Mouse (Mus musculus) intestine, embryonic 16.5 days (tissue): ENCODE results near the gene Baiap2l2. TPM values are rescaled to one million over a fixed set of nuclear protein-coding genes. Genes with fewer than 3 reads are reported as not detected.
A peak's percentile ranks its signal among the peaks of the same experiment; 100 is the strongest.

Experiments
- ATAC-seq: fragments of 200-750 bp; cut with Nextera tagmentation; 2 replicates; pipeline ENCODE4 v1.8.0; 2017; ENCODE audit warnings: moderate TSS enrichment, moderate library complexity
- H3K27ac ChIP-seq: fragments of 300-500 bp; sonication (generic); 2 replicates; pipeline ENCODE4 v1.5.1; 2014; ENCODE audit warnings: mild to moderate bottlenecking, low read length
- H3K27me3 ChIP-seq: fragments of 300-500 bp; sonication (generic); replicated peaks from 2 replicates; pipeline ENCODE4 v1.6.1; 2014; ENCODE audit warnings: low read length, control low read depth, mixed read lengths; ENCODE audit not compliant: control insufficient read depth, insufficient read depth
- H3K36me3 ChIP-seq: fragments of 300-500 bp; sonication (generic); 2 replicates; pipeline ENCODE4 v1.6.1; 2014; ENCODE audit warnings: low read length, control low read depth; ENCODE audit not compliant: control insufficient read depth, insufficient read depth
- H3K4me1 ChIP-seq: fragments of 300-500 bp; sonication (generic); 2 replicates; pipeline ENCODE4 v1.6.1; 2014; ENCODE audit warnings: low read length, control low read depth, mixed read lengths; ENCODE audit not compliant: control insufficient read depth, insufficient read depth
- H3K4me2 ChIP-seq: fragments of 300-500 bp; sonication (generic); 2 replicates; pipeline ENCODE4 v1.6.1; 2014; ENCODE audit warnings: low read depth, low read length, control low read depth
- H3K4me3 ChIP-seq: fragments of 300-500 bp; sonication (generic); 2 replicates; pipeline ENCODE4 v1.5.1; 2014; ENCODE audit warnings: mild to moderate bottlenecking, low read length
- H3K9ac ChIP-seq: fragments of 300-500 bp; sonication (generic); 2 replicates; pipeline ENCODE4 v1.6.1; 2014; ENCODE audit warnings: low read depth, low read length
- H3K9me3 ChIP-seq: fragments of 300-500 bp; sonication (generic); 2 replicates; pipeline ENCODE4 v1.6.1; 2016; ENCODE audit warnings: low read length, control low read depth; ENCODE audit not compliant: control insufficient read depth
- WGBS: fragments of 180-500 bp; shearing (Covaris S2); extraction: QIAGEN DNeasy Blood & Tissue Kit; methylation state at CpG from one replicate; pipeline ENCODE4 v1.1.7; 2014; 5-methylcytosine and 5-hydroxymethylcytosine counted together
- polyA plus RNA-seq: library from polyadenylated mRNA; unstranded; fragments of >200 nt; fragmentation: Nextera tagmentation; extraction: Ambion mirVana; gene quantifications from 2 replicates; pipeline ENCODE4 v1.2.1, GENCODE M21; 2015

The Baiap2l2 gene
- 13.6 and 17.9 TPM in 2 replicates for polyA plus RNA-seq

DNA sequence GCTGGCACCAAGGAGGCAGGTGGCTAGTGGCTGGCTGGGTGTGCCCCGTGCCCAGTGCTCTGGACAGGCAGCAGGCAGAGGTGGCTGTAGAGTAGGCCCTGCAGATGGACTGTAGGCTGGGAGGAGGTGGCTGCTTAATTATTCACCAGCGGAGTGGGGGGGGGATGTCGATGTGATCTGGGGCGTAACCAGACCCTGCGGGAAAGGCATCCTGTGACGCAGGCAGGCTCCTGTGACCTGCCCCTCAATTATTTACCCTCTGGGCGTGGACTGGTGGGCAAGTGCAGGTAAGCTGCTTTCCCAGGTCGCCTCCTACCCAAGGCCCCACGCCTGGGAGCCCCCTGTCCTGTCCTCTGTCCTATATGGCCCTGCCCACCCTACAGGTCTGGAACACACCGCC is at the start of gene Baiap2l2:
Gene Baiap2l2, minus strand, starts transcription at position 139 of the 400 bp plus-strand sequence.
- ATAC-seq: peak; percentile 59
- no peaks in the 10 kb centered on the region for H3K9me3 ChIP-seq
- H3K9ac ChIP-seq: peak within 1 kb of the TSS; percentile 72
- H3K4me3 ChIP-seq: peak within 1 kb of the TSS; percentile 49
- no peaks in the 10 kb centered on the region for H3K27me3 ChIP-seq
- H3K4me1 ChIP-seq: peaks cover 35% of the 10 kb centered on the region
- H3K27ac ChIP-seq: peak within 1 kb of the TSS; percentile 88
- 59% methylated on average over 10 of the region's 10 CpGs for WGBS
- peak within 1 kb of the TSS; percentile 56 for H3K4me2 ChIP-seq
- H3K36me3 ChIP-seq: no peaks in the 10 kb centered on the region

DNA sequence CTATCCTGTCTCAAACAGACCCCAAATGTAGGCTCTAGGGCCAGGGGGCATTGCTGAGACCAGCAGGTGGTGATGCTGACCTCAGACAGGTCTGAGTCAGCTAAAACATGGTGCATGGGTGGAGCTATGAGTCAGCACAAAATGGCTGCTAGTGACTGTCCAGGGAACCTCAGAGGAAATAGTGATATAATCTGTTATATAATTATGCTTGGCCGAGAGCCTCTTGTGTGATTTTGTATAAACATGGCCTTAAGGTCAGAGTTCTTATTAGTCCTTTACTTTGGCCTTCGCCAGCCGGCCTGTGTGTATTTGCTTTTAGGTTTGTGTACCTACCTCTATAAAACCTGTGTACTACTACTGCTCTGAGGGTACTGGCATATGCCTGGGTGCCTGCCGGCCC is 48.1 kb upstream of the Baiap2l2 start:
- H3K4me1 ChIP-seq: peaks cover 3% of the 10 kb centered on the region; the same call in 1 of the 2 replicates
- no peaks in the 10 kb centered on the region for H3K36me3 ChIP-seq
- no peak overlapping the region for H3K27ac ChIP-seq
- WGBS: 39% methylated on average over 4 of the region's 4 CpGs
- no peak overlapping the region for H3K9ac ChIP-seq
- peak; percentile 34; the same call in 1 of the 2 replicates for ATAC-seq
- no peak overlapping the region for H3K4me2 ChIP-seq
- H3K4me3 ChIP-seq: no peak overlapping the region
- no peaks in the 10 kb centered on the region for H3K9me3 ChIP-seq
- H3K27me3 ChIP-seq: no peaks in the 10 kb centered on the region

DNA sequence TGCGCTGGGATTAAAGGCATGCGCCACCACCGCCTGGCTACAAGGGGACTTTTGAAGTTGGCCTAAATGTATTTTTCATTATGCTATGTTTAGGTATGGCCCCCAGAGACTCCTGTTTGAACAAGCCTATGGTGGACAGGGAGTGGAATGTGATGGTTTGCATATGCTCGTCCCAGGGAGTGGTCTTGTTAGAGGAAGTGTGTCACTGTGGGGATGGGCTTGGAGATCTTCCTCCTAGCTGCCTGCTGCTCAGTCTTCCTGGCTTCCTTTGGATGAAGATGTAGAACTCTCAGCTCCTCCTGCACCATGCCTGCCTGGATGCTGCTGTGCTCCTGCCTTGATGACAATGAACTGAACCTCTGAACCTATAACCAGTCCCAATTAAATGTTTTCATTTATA is 45.2 kb upstream of the Baiap2l2 start:
- Histone ChIP-seq H3K4me2 (no peak overlapping the region), H3K9me3 (no peaks in the 10 kb centered on the region), H3K27ac (no peak overlapping the region), H3K36me3 (no peaks in the 10 kb centered on the region), H3K27me3 (no peaks in the 10 kb centered on the region), H3K4me1 (peaks cover 13% of the 10 kb centered on the region; the same call in 1 of the 2 replicates), H3K4me3 (no peak overlapping the region), H3K9ac (no peak overlapping the region)
- no peak for ATAC-seq
- WGBS: 51% methylated on average over 4 of the region's 4 CpGs

DNA sequence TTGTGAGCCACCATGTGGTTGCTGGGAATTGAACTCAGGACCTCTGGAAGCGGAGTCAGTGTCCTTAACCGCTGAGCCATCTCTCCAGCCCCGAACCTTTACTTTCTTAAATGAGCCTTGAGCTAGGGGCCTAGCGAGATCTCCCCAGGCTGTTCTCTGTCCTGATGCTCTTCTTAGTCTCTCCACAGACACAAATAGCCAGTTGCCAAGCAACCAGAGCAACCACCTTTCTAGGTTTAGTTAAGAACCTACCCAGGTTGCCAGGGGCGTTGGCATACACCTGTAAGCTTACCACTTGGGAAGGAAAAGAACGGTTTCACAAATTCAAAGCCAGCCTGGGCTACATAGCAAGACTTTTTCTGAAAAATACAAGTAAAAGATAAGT is 44.6 kb upstream of the Baiap2l2 start:
- no peak overlapping the region for H3K27ac ChIP-seq
- ATAC-seq: no peak
- H3K4me2 ChIP-seq: no peak overlapping the region
- H3K4me1 ChIP-seq: peaks cover 19% of the 10 kb centered on the region
- no peak overlapping the region for H3K4me3 ChIP-seq
- WGBS: 88% methylated on average over 6 of the region's 6 CpGs
- H3K27me3 ChIP-seq: no peaks in the 10 kb centered on the region
- H3K36me3 ChIP-seq: no peaks in the 10 kb centered on the region
- no peak overlapping the region for H3K9ac ChIP-seq
- no peaks in the 10 kb centered on the region for H3K9me3 ChIP-seq

DNA sequence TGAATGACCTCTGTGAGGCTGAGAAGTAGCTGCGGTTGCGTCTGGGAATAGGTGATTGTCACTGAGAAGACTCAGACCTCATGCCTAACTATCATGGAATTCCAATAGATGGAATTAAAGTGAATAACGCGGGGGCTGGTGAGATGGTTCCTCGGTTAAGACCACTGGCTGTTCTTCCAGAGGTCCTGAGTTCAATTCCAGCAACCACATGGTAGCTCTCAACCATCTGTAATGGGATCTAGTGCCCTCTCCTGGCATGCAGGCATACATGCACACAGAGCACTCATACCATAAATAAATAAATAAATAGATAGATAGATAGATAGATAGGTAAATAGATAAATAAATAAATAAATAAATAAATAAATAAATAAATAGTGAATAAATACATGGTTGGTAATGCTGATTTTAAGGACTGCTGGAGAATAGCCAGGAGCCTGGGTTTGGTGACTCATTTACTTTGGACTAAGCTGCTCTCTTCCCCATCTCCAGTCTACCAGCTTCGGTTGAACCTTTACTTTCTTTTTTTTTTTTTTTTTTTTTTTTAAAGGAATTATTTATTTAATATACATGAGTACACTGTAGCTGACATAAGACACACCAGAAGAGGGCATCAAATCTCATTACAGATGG is 44.1 kb upstream of the Baiap2l2 start:
- H3K9me3 ChIP-seq: no peaks in the 10 kb centered on the region
- ATAC-seq: no peak
- no peak overlapping the region for H3K27ac ChIP-seq
- H3K4me2 ChIP-seq: no peak overlapping the region
- no peak overlapping the region for H3K9ac ChIP-seq
- H3K4me3 ChIP-seq: no peak overlapping the region
- peaks cover 23% of the 10 kb centered on the region for H3K4me1 ChIP-seq
- WGBS: 96% methylated on average over 6 of the region's 6 CpGs
- no peaks in the 10 kb centered on the region for H3K36me3 ChIP-seq
- no peaks in the 10 kb centered on the region for H3K27me3 ChIP-seq

DNA sequence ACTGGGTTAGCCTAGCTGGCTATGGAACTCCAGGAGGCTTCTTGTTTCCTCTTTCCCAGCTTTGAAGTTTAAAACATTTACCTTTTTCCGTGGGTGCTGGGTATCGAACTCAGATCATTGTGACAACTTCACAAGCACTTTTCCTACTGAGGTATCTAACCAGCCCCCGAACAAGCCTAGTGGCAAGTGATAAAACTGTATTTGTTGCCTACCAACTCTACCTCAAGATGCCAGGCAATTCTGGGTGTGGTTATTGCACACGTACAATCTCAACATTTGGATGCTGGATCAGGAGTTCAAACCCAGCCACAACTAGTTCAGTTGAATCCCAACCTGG is 43.6 kb upstream of the Baiap2l2 start:
- no peaks in the 10 kb centered on the region for H3K9me3 ChIP-seq
- no peaks in the 10 kb centered on the region for H3K27me3 ChIP-seq
- no peaks in the 10 kb centered on the region for H3K36me3 ChIP-seq
- ATAC-seq: no peak
- WGBS: 72% methylated on average over 4 of the region's 4 CpGs
- peak overlapping the region; percentile 48; the same call in 1 of the 2 replicates for H3K9ac ChIP-seq
- peak overlapping the region; percentile 97 for H3K27ac ChIP-seq
- no peak overlapping the region; the same call in 1 of the 2 replicates for H3K4me3 ChIP-seq
- H3K4me2 ChIP-seq: peak overlapping the region; percentile 58
- H3K4me1 ChIP-seq: peaks cover 29% of the 10 kb centered on the region

DNA sequence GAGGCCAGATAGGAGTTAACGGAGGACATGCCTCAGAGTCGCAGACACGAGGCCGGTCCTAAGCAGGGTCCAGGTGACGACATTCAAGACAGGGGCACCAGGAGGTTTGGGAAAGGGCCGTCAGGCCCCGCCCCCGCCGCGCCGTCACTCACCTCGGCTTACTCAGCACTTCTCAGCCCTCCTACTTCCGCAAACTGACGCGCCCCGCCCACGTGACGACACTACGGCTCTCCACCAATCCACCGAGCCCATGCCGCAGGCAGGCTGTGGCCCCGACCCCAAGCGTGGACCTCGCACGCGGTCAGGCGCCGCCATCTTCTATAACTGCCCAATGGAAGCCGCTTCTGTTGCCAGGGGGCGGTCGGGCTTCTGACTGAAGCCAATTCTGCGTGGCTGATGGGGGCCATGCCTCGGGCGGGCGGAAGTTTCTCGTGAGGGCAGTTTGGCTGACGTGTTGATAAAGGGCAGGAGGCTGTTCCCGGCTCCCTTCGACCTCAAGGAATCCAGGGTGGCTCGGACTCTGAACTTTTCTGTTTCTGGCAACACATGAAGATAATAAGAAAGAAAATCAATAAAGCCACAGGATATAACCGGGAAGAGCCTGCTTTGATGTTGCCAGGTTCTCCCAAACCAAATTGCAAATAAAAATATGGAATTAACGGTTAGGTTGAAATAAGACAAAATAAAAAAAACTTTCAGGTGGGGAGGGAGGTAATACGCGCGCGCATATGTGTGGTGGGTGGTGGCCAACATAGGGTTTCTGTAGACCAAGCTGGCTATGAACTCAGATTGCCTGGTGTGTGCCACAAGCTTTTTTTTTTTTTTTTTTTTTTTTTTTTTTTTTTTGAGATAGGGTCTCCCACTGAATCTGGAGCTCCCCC is 43.0 kb upstream of the Baiap2l2 start, which contains the start of gene Pla2g6:
Gene Pla2g6, minus strand, starts transcription at position 333 of the 881 bp plus-strand sequence.
- H3K36me3 ChIP-seq: no peaks in the 10 kb centered on the region
- peak within 1 kb of the TSS; percentile 82 for H3K9ac ChIP-seq
- no peaks in the 10 kb centered on the region for H3K9me3 ChIP-seq
- H3K4me1 ChIP-seq: peaks cover 34% of the 10 kb centered on the region
- peak; percentile 96 for ATAC-seq
- H3K27ac ChIP-seq: peak within 1 kb of the TSS; percentile 97
- no peaks in the 10 kb centered on the region for H3K27me3 ChIP-seq
- peak within 1 kb of the TSS; percentile 83 for H3K4me2 ChIP-seq
- 3% methylated on average over 46 of the region's 46 CpGs for WGBS
- peak within 1 kb of the TSS; percentile 70 for H3K4me3 ChIP-seq

DNA sequence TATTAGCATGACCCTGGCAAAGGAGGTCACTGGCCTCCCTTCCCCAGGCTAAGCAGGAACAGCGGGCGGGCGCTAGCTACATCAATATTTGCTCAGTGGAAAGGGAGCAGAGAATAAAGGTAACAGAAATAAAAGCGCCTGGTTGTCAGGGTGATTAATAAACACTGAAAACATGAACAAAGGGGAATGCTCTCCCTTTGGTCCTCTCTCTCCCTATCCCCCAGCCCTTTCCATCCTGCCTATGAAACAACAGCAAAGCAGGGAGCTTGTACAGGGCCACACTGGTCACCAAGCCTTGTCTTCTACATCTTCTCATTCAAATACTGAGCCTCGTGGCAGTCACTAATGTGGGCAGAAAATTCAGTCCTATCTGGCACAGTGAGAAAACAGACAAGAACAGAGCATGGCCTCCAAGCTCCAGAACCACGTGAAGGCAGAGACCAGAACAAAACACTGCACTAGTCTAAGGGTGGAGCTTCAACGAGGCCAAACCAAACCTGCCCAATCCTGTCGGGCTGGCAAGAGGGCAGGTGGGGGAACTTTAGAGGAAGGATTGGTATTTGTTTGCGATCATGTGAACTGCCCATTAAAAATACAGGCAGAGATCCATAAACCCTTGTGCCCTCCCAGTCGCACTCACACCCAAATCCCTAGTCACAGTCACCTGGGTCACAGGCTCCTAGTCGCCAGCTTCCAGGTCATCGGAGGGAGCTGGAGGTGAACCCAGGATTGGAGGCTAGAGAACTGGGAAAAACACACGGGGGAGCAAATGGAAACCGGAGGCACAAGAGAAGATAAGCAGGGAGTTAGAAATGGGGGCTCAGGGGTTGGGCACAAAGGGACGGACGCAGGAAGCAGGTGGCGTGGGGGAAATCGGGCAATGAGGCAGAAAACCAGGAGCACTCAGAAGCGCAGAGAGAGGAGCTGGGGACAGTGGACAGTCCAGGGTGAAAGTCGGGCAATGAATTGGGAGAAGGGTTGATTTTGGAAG is 41.9 kb upstream of the Baiap2l2 start:
- WGBS: 12% methylated on average over 20 of the region's 20 CpGs

More for the DNA sequence above, 41.9 kb upstream of the Baiap2l2 start:
- peak overlapping the region; percentile 97 for H3K27ac ChIP-seq
- peaks cover 36% of the 10 kb centered on the region for H3K4me1 ChIP-seq
- no peaks in the 10 kb centered on the region for H3K9me3 ChIP-seq
- H3K4me3 ChIP-seq: peak overlapping the region; percentile 70
- peak; percentile 27 for ATAC-seq
- H3K36me3 ChIP-seq: no peaks in the 10 kb centered on the region
- H3K27me3 ChIP-seq: no peaks in the 10 kb centered on the region
- H3K4me2 ChIP-seq: peak overlapping the region; percentile 83
- peak overlapping the region; percentile 82 for H3K9ac ChIP-seq
